Mouse (Mus musculus): ENCODE data around the gene Mospd3. TPM values are rescaled to one million over a fixed set of nuclear protein-coding genes. Genes with fewer than 3 reads are reported as not detected.
A peak's percentile ranks its signal among the peaks of the same experiment; 100 is the strongest.

The Mospd3 gene
- polyA plus RNA-seq, 1 experiment from 2014 or later = 66.9 TPM

DNA sequence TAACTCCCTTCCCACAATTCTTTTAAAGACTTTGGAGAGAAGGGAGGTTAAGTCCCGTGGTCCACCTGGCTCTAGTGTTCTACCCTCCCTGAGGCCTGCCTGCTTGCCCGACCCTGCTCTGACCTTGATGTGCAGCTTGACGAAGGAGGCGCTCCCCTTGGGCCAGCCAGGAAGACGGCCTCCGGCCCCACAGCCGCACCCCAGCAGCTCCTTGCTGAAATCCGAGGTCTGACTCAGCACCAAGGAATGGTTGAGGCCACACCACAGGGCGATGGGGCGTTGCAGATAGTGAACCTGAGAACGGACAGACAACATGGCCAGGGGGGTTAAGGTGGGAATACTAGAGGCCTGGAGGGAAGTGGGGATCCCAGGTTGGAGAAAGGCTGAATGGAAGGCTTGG is 12.7 kb upstream of the Mospd3 start, which contains the start of gene Pcolce:
Gene Pcolce, minus strand, starts transcription at position 235 of the 400 bp plus-strand sequence.
- Histone ChIP-seq H3K27me3 (replicated peaks) (peaks cover 5% of the 10 kb centered on the region; the same call in 1 of the 2 replicates), H3K9me3 (replicated peaks) (no peaks in the 10 kb centered on the region), H3K27ac (replicated peaks) (no peak within 1 kb of the TSS), H3K9ac (replicated peaks) (no peak within 1 kb of the TSS), H3K4me1 (peaks cover 12% of the 10 kb centered on the region), H3K36me3 (no peaks in the 10 kb centered on the region), H3K4me3 (replicated peaks) (no peak within 1 kb of the TSS), H3K4me2 (no peak within 1 kb of the TSS)
- WGBS = 63% methylated on average over 11 of the region's 11 CpGs
- ATAC-seq (ENCODE audit: low FRiP score) = no peak

DNA sequence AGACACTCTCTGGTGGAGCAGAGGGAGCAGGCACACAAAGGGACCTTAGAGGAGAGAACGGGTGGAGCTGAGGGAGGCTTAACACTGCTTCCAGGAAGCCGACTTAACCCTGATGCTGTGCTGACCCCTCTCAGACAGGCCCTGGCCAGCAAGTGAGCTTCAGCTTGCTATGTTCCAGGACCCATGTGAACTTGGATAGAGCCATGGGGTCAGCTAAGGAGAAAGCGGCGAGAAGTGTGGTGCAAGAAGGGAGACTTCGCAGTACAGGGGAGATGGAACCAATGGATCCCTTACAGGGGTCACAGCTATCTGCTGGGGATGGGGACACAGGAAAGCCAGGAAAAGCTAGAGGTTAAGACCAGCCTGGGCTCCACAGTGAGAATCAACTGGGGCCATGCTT is 12.2 kb upstream of the Mospd3 start:
- Histone ChIP-seq H3K9me3 (replicated peaks) (no peaks in the 10 kb centered on the region), H3K27ac (replicated peaks) (no peak overlapping the region), H3K27me3 (replicated peaks) (peaks cover 7% of the 10 kb centered on the region; the same call in 1 of the 2 replicates), H3K9ac (replicated peaks) (no peak overlapping the region), H3K4me2 (no peak overlapping the region), H3K4me1 (peaks cover 17% of the 10 kb centered on the region), H3K4me3 (replicated peaks) (no peak overlapping the region), H3K36me3 (no peaks in the 10 kb centered on the region)
- ATAC-seq (ENCODE audit: low FRiP score) = no peak
- 81% methylated on average over 5 of the region's 5 CpGs for WGBS

DNA sequence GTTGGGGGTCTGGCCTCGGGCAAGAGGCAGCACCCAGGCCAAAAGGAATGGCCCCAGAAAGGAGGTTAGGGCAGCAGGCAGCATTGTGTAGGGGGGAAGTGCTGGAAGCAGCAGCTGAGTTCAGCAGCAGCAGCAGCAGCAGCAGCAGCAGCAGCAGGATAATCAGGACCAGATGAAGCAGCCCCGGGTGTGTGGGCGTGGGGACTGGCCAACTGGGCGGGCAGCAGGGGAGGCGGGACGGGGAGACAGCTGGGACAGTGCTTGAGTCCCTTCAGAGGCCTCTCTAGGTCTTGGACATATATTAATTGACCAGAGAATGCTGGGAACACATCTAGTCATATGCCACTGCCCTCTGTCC is 10.4 kb upstream of the Mospd3 start:
- WGBS = 25% methylated on average over 6 of the region's 6 CpGs
- Histone ChIP-seq H3K36me3 (no peaks in the 10 kb centered on the region), H3K27me3 (replicated peaks) (peaks cover 13% of the 10 kb centered on the region), H3K4me1 (peaks cover 20% of the 10 kb centered on the region), H3K27ac (replicated peaks) (peak overlapping the region; percentile 69), H3K4me3 (replicated peaks) (0 out of 2 replicates have a peak overlapping the region, but pooled peaks have one; percentile 3), H3K4me2 (peak overlapping the region; percentile 24), H3K9me3 (replicated peaks) (no peaks in the 10 kb centered on the region), H3K9ac (replicated peaks) (no peak overlapping the region)
- no peak for ATAC-seq (ENCODE audit: low FRiP score)

DNA sequence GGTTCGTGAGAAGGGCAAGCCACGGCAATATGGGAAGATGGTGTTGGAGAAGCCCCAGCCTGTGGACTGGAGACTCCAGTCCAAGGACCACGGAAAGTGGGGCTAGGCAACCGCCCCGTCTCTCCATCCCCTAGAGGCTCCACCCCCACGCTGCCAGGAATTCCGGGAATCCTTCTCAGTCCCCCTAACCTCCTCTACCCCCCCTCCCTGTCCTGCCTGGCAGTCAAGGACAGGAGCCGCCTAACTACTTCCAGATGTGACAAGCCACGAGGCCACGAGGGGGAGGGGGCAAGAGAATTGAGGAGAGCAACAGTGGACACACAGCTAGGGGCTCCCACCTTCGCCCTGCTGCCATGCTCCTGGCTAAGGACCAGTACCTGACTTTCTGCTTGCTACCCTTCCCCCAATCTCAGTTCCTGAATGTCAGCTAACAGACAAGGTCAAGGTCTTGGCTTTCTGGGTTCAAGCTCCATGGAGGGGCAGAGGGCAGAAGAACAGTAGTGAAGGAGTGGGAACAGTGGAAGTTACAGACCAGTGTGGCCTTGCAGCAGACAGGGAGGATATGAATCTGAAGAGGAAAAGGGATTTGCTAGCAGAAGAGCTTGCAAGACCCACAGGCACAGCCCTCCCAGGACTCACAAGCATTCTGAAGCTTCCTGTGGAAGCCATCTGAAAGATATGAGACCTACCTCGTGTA is 9.8 kb upstream of the Mospd3 start:
- Histone ChIP-seq H3K4me3 (replicated peaks) (peak overlapping the region; percentile 22), H3K27ac (replicated peaks) (peak overlapping the region; percentile 69), H3K4me2 (peak overlapping the region; percentile 24), H3K36me3 (no peaks in the 10 kb centered on the region), H3K9ac (replicated peaks) (no peak overlapping the region), H3K9me3 (replicated peaks) (no peaks in the 10 kb centered on the region), H3K4me1 (peaks cover 20% of the 10 kb centered on the region), H3K27me3 (replicated peaks) (peaks cover 13% of the 10 kb centered on the region)
- ATAC-seq (ENCODE audit: low FRiP score) = no peak
- 22% methylated on average over 12 of the region's 12 CpGs for WGBS

DNA sequence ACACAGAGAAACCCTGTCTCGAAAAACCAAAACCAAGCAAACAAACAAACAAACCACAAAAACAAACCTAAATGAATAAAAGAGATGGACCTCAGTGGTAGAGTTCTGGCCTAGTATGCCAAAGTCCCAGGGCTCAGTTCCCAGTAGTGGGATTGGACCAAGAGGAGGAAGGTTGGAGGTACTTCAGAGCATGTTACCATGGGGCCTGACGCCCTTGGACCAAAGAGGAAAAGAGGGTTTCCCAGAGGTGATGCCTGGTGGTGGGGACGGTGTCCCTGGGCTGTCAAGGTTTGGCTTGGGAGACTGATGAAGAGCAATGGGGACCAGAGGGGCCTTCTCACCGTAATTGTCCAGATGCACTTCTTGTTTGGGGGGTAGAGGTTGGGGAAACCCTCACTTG is 9.2 kb upstream of the Mospd3 start:
- no peak for ATAC-seq (ENCODE audit: low FRiP score)
- peak overlapping the region; percentile 69; the same call in 1 of the 2 replicates for H3K27ac ChIP-seq (replicated peaks)
- H3K4me3 ChIP-seq (replicated peaks) = peak overlapping the region; percentile 22
- no peak overlapping the region for H3K9ac ChIP-seq (replicated peaks)
- peak overlapping the region; percentile 24 for H3K4me2 ChIP-seq
- H3K36me3 ChIP-seq = no peaks in the 10 kb centered on the region
- H3K4me1 ChIP-seq = peaks cover 20% of the 10 kb centered on the region
- H3K27me3 ChIP-seq (replicated peaks) = peaks cover 13% of the 10 kb centered on the region
- H3K9me3 ChIP-seq (replicated peaks) = no peaks in the 10 kb centered on the region
- 73% methylated on average over 4 of the region's 4 CpGs for WGBS

DNA sequence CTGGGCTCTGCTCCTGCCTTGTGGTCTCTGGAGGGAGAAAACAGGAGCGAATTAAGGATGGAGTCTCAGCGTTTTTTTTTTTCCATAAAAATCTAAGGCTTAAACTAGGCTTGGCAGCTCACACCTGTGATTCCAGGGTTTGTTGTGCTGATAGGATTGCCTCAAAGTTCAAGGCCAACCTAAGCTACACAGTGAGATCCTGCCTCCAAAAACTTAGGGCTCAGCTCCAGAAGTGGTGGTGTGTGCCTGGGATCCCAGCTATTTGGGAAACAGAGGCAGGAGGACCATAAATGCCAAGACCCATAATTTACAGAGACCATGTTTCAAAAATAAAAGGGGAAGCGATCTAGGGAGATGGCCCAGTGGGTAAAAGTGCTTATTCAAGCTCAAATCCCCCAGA is 8.4 kb upstream of the Mospd3 start:
- WGBS = 56% methylated on average over 3 of the region's 3 CpGs
- Histone ChIP-seq H3K27me3 (replicated peaks) (peaks cover 13% of the 10 kb centered on the region), H3K4me1 (peaks cover 20% of the 10 kb centered on the region), H3K9me3 (replicated peaks) (no peaks in the 10 kb centered on the region), H3K4me3 (replicated peaks) (no peak overlapping the region), H3K36me3 (no peaks in the 10 kb centered on the region), H3K9ac (replicated peaks) (no peak overlapping the region), H3K4me2 (0 out of 2 replicates have a peak overlapping the region, but pooled peaks have one; percentile 47), H3K27ac (replicated peaks) (no peak overlapping the region)
- no peak for ATAC-seq (ENCODE audit: low FRiP score)

DNA sequence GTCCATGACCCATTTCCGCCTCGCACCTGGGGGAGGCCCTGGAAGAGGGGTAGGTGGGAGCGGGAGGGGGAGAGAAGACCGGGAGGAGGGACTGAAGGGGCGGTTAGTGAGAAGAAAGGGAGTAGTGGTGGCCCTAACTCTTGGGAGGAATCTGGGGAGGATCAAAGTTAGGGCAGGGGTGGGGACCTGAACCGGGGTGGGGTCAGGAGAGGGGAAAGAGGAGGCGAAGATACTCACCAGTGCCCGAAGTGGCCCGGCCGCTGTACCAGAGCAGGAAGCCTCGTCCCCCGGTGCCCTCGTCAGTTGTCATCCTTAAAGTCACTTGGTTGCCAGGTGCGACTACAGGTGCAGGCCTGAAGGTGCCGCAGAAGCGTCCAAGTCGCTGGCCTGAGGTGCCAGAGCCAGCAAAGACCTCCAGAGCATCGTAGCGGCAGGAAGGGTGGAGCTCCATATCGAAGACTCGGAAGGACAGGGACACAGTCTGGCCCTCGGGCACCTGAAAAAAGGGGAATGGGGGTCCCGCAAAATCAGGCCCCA is 7.9 kb upstream of the Mospd3 start:
- H3K4me1 ChIP-seq = peaks cover 20% of the 10 kb centered on the region
- H3K4me3 ChIP-seq (replicated peaks) = no peak overlapping the region
- H3K9me3 ChIP-seq (replicated peaks) = no peaks in the 10 kb centered on the region
- peak overlapping the region; percentile 17; the same call in 1 of the 2 replicates for H3K9ac ChIP-seq (replicated peaks)
- peaks cover 13% of the 10 kb centered on the region for H3K27me3 ChIP-seq (replicated peaks)
- ATAC-seq (ENCODE audit: low FRiP score) = no peak
- H3K4me2 ChIP-seq = peak overlapping the region; percentile 47
- H3K36me3 ChIP-seq = no peaks in the 10 kb centered on the region
- no peak overlapping the region for H3K27ac ChIP-seq (replicated peaks)
- 20% methylated on average over 23 of the region's 23 CpGs for WGBS

DNA sequence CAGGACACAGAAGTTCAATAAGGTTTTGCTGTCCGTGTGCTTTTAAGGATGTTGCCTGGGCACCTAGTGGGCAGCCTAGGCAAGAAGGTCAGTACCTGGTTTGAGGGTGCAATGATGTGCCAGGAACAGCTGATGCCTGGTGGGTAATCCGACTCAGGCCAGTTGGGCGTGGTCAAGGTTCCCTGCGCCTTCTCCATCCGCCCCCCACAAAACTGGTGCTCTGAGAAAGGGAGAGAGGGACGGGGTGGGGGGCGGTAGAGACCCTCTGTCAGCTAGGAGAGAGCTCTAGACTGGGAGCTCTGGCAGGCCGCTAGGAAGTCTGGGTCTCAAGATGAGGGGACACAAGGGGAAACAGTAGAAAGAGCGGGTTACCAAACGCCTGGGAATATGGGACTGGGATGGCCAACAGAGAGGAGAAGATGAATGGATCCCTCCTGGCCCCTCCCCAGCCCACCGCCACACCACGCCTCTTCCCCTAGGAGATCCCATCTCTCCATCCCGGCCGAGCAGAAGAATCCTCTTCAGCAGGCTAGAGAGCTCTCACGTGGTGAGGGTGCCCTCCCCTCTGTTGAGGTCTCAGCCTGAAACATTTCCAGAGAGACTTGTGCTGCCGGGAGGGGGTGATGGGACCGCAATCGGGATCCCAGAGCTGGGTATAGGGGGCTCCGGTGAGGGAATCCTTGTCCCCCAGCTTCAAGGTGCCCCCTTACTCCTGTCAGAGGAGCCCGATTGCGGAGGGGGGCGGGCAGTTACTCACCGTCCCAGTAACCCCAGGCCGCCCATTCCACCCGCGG is 7.2 kb upstream of the Mospd3 start:
- no peak for ATAC-seq (ENCODE audit: low FRiP score)
- peaks cover 20% of the 10 kb centered on the region for H3K4me1 ChIP-seq
- no peak overlapping the region for H3K27ac ChIP-seq (replicated peaks)
- H3K9ac ChIP-seq (replicated peaks) = peak overlapping the region; percentile 17; the same call in 1 of the 2 replicates
- no peaks in the 10 kb centered on the region for H3K9me3 ChIP-seq (replicated peaks)
- no peak overlapping the region for H3K4me3 ChIP-seq (replicated peaks)
- peaks cover 13% of the 10 kb centered on the region for H3K27me3 ChIP-seq (replicated peaks)
- H3K4me2 ChIP-seq = peak overlapping the region; percentile 47
- 13% methylated on average over 26 of the region's 26 CpGs for WGBS
- H3K36me3 ChIP-seq = no peaks in the 10 kb centered on the region

DNA sequence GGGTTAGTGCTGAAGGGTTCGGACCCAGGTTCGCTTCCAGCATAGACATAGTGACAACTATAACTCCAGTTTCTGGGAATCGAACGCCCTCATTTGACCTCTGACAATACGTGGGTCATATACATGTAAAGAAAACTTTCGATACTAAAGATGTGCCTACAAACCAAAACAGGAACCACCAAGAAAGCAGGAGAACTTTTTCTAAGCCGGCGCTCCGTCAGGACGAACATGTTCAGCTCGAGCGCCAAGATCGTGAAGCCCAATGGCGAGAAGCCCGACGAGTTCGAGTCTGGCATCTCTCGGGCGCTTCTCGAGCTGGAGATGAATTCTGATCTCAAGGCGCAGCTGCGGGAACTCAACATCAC is 489 bp upstream of the Mospd3 start:
- under 1% methylated on average over 22 of the region's 22 CpGs for WGBS
- peaks cover 30% of the 10 kb centered on the region for H3K4me1 ChIP-seq
- no peaks in the 10 kb centered on the region for H3K9me3 ChIP-seq (replicated peaks)
- no peaks in the 10 kb centered on the region for H3K27me3 ChIP-seq (replicated peaks)
- H3K4me3 ChIP-seq (replicated peaks) = peak overlapping the region; percentile 85
- no peak for ATAC-seq (ENCODE audit: low FRiP score)
- H3K9ac ChIP-seq (replicated peaks) = peak overlapping the region; percentile 42
- peaks cover 9% of the 10 kb centered on the region for H3K36me3 ChIP-seq
- peak overlapping the region; percentile 92 for H3K27ac ChIP-seq (replicated peaks)
- H3K4me2 ChIP-seq = peak overlapping the region; percentile 90

DNA sequence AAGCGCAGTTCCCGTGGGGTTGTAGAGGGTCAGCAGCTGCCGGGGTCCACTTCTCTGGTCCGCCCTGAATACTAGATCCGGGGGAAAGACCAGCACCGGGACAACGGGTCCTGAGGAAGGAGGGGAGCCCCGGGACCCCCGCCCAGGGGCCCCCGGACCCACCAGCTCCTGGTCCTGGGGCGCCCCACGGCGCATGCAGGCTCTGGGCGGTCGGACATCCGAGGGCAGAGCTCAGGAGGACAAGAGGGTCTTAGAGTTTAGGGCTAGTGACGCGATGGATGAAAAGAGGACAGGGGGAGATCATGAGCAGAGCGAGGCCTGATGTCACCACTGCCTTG is 608 bp downstream of the Mospd3 start:
- Histone ChIP-seq H3K4me1 (peaks cover 30% of the 10 kb centered on the region), H3K9ac (replicated peaks) (peak overlapping the region; percentile 87), H3K27me3 (replicated peaks) (no peaks in the 10 kb centered on the region), H3K4me2 (peak overlapping the region; percentile 90), H3K4me3 (replicated peaks) (peak overlapping the region; percentile 85), H3K36me3 (peaks cover 12% of the 10 kb centered on the region), H3K27ac (replicated peaks) (peak overlapping the region; percentile 92), H3K9me3 (replicated peaks) (no peaks in the 10 kb centered on the region)
- ATAC-seq (ENCODE audit: low FRiP score) = no peak
- 2% methylated on average over 19 of the region's 19 CpGs for WGBS

DNA sequence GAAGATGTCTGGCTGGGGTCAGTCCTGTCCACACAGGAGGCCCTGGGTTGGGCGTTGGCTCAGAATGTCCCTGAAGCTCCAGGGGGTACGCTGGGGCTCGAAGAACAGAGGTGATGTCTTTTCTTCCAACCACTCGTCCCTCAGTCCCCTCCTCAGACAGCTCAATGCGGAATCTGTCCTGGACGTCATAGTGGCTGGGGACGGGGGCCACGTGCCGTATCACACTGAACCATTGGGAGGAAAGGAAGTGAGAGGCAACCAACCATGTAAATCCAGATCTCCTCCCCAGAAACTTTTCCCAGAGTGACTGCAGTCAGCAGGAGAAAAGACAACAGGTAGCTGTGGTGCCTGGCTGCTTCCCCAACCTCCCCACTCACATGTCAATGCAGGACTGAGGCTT is 1.3 kb downstream of the Mospd3 start:
- peak overlapping the region; percentile 85 for H3K4me3 ChIP-seq (replicated peaks)
- no peaks in the 10 kb centered on the region for H3K9me3 ChIP-seq (replicated peaks)
- peaks cover 12% of the 10 kb centered on the region for H3K36me3 ChIP-seq
- peak overlapping the region; percentile 87 for H3K9ac ChIP-seq (replicated peaks)
- peak overlapping the region; percentile 90 for H3K4me2 ChIP-seq
- WGBS = 83% methylated on average over 9 of the region's 9 CpGs
- no peaks in the 10 kb centered on the region for H3K27me3 ChIP-seq (replicated peaks)
- H3K27ac ChIP-seq (replicated peaks) = no peak overlapping the region
- peaks cover 30% of the 10 kb centered on the region for H3K4me1 ChIP-seq
- no peak for ATAC-seq (ENCODE audit: low FRiP score)

Data from neural tube, embryonic 15.5 days (tissue).